Mouse (Mus musculus): Measurements from ENCODE around the gene Crtap. TPM values are rescaled to one million over a fixed set of nuclear protein-coding genes. Genes with fewer than 3 reads are reported as not detected.
"Not testable (repeated sequence)": the region's sequence is repeated elsewhere in the genome, so short reads cannot be mapped to it uniquely, and the experiment has no call there.

The Crtap gene
- polyA plus RNA-seq, 1 experiment: 0.11 TPM

DNA sequence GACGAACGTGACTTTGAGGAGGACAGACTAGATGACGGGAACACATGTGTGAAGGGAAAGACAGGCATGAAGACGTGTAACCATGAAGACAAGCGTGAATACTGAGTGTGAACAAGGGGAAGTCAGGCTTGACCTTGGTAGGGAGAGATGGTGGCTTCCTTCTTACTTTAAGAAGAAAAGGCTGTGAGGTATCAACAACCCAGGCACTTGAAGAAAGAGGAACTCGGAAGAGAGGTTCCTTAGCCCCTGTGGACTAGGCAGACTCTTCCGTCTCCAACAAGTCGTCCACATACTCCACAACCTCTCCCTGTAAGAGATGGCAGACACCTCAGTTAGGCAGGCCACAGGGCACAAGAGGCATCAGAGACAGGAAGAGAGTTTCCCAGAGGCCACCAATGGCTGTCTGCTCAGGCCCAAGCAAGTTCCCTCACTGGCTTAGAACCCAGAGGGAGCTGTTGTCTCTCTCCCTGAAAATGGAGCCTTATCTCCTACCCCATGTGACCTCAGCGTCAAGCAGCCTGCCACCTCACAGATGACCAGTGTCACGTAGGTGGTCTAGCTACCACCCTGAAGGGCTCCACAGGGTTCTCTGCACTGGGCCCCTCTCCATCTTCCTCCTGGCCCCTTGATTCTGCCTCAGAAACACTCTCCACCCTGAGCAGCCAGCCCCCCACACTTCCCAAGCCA lies 15.1 kb downstream of the Crtap start:
- peaks cover 8% of the 10 kb centered on the region for H3K36me3 ChIP-seq (ENCODE audit: control insufficient read depth)
- H3K9me3 ChIP-seq (ENCODE audit: control insufficient read depth, low read length): no peaks in the 10 kb centered on the region
- TF ChIP-seq TAL1 (IDR thresholded peaks at IDR 0.05; ENCODE audit: low read length): no peak

GRCm38 (mm10) chr9:114371717-114372116 lies 18.8 kb downstream of the Crtap start:
- H3K4me1 ChIP-seq (ENCODE audit: control insufficient read depth); H3K36me3 ChIP-seq (ENCODE audit: control insufficient read depth); H3K9me3 ChIP-seq (ENCODE audit: control insufficient read depth, low read length); H3K4me3 ChIP-seq (replicated peaks): not testable (repeated sequence)
- H3K27me3 ChIP-seq (ENCODE audit: control insufficient read depth): peaks cover 12% of the 10 kb centered on the region

More for the DNA sequence above, 15.1 kb downstream of the Crtap start:
- Histone ChIP-seq H3K4me1 (ENCODE audit: control insufficient read depth) (no peaks in the 10 kb centered on the region), H3K27me3 (ENCODE audit: control insufficient read depth) (no peaks in the 10 kb centered on the region), H3K4me3 (replicated peaks) (no peak overlapping the region)

- H3K4me3 ChIP-seq (replicated peaks); H3K4me1 ChIP-seq (ENCODE audit: control insufficient read depth); H3K36me3 ChIP-seq (ENCODE audit: control insufficient read depth); H3K9me3 ChIP-seq (ENCODE audit: control insufficient read depth, low read length): not testable (repeated sequence)
- peaks cover 12% of the 10 kb centered on the region for H3K27me3 ChIP-seq (ENCODE audit: control insufficient read depth)
Measured at GRCm38 (mm10) chr9:114369389-114369788, 21.1 kb downstream of the Crtap start.

DNA sequence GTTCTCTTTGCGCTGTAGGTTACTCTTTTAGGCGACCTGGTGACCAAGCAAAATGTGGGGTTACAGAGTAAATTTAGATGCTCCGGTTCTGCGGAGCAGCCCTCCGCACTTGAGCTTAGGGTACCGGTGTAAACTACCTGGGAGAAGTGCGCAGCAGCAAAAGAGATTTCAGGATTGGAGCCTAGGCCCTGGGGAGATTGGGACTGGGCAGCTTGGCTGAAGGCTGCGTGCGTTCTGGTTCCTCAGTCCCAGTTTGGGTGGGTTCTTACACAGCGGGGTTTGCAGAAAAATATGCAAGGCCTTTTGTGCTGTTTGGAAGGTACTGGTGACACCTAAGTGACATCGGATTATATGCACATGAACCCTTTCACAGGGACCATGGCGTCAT lies 22.0 kb downstream of the Crtap start:
- TF ChIP-seq TAL1 (IDR thresholded peaks at IDR 0.05; ENCODE audit: low read length) (no peak), GATA1 (IDR thresholded peaks at IDR 0.05; ENCODE audit: low read length) (no peak)
- Histone ChIP-seq H3K9me3 (ENCODE audit: control insufficient read depth, low read length) (no peaks in the 10 kb centered on the region), H3K4me1 (ENCODE audit: control insufficient read depth) (peaks cover 9% of the 10 kb centered on the region; the same call in 1 of the 2 replicates), H3K36me3 (ENCODE audit: control insufficient read depth) (no peaks in the 10 kb centered on the region), H3K4me3 (replicated peaks) (peak overlapping the region; percentile 51), H3K27me3 (ENCODE audit: control insufficient read depth) (peaks cover 12% of the 10 kb centered on the region)

GRCm38 (mm10) chr9:114367783-114368470 lies 22.5 kb downstream of the Crtap start:
- Histone ChIP-seq H3K27me3 (ENCODE audit: control insufficient read depth) (peaks cover 12% of the 10 kb centered on the region), H3K4me1 (ENCODE audit: control insufficient read depth) (peaks cover 9% of the 10 kb centered on the region; the same call in 1 of the 2 replicates), H3K36me3 (ENCODE audit: control insufficient read depth) (no peaks in the 10 kb centered on the region), H3K4me3 (replicated peaks) (peak overlapping the region; percentile 51), H3K9me3 (ENCODE audit: control insufficient read depth, low read length) (no peaks in the 10 kb centered on the region)
- TF ChIP-seq TAL1 (IDR thresholded peaks at IDR 0.05; ENCODE audit: low read length) (no peak), GATA1 (IDR thresholded peaks at IDR 0.05; ENCODE audit: low read length) (no peak)

DNA sequence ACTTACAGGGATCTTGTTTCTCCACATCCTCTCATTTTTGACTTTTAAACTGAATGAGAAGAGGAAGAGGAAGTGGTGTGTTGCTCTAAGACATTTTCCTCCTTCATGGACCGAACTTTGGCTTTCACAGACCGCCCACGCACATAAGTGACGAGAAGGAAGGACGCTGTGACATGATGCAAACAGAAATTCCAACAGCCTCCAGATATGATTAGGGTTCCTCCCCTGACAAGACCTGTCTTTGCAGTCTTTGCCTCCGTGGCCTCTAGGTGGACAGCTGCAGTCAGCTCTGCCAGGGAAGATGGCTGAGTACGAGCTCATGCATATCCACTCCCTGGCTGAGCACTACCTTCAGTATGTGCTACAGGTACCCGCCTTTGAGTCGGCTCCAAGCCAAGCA lies 60.6 kb downstream of the Crtap start, which contains the start of gene Bcl2a1c:
Gene Bcl2a1c (plus strand): TSS at position 281 of the 400 bp plus-strand sequence.
- not testable (repeated sequence) for H3K27me3 ChIP-seq (ENCODE audit: control insufficient read depth); H3K9me3 ChIP-seq (ENCODE audit: control insufficient read depth, low read length); H3K4me1 ChIP-seq (ENCODE audit: control insufficient read depth); H3K4me3 ChIP-seq (replicated peaks); H3K36me3 ChIP-seq (ENCODE audit: control insufficient read depth)

GRCm38 (mm10) chr9:114328332-114328731 lies 62.1 kb downstream of the Crtap start:
- H3K4me3 ChIP-seq (replicated peaks); H3K36me3 ChIP-seq (ENCODE audit: control insufficient read depth): not testable (repeated sequence)

GRCm38 (mm10) chr9:114326011-114326748 lies 64.3 kb downstream of the Crtap start:
- Histone ChIP-seq H3K4me1 (ENCODE audit: control insufficient read depth) (no peaks in the 10 kb centered on the region), H3K27me3 (ENCODE audit: control insufficient read depth) (no peaks in the 10 kb centered on the region), H3K4me3 (replicated peaks) (no peak overlapping the region), H3K36me3 (ENCODE audit: control insufficient read depth) (no peaks in the 10 kb centered on the region), H3K9me3 (ENCODE audit: control insufficient read depth, low read length) (no peaks in the 10 kb centered on the region)
- TF ChIP-seq TAL1 (IDR thresholded peaks at IDR 0.05; ENCODE audit: low read length): no peak
- no peak for TF ChIP-seq GATA1 (IDR thresholded peaks at IDR 0.05; ENCODE audit: low read length)

More at GRCm38 (mm10) chr9:114328332-114328731, 62.1 kb downstream of the Crtap start:
- not testable (repeated sequence) for H3K9me3 ChIP-seq (ENCODE audit: control insufficient read depth, low read length); H3K4me1 ChIP-seq (ENCODE audit: control insufficient read depth); H3K27me3 ChIP-seq (ENCODE audit: control insufficient read depth)

Other genes with a start within 250 kb of the Crtap start
- not detected in 2 replicates for gene Bcl2a1c, start 60.5 kb downstream of the Crtap start, polyA plus RNA-seq (2012)
- 0.10 and 0.13 TPM in 2 replicates for gene Glb1, start 10.4 kb upstream of the Crtap start, polyA plus RNA-seq (2012)
- 0.02 TPM in 1 of 2 replicates, not detected in the other for gene Tmppe, start 10.4 kb upstream of the Crtap start, polyA plus RNA-seq (2012)
- gene Ccr4, start 114.2 kb upstream of the Crtap start, polyA plus RNA-seq (2012): not detected in 2 replicates
- not detected in 2 replicates for gene C130032M10Rik, start 125.0 kb upstream of the Crtap start, polyA plus RNA-seq (2012)
- gene Trim71, start 173.7 kb upstream of the Crtap start, polyA plus RNA-seq (2012): under 0.01 TPM in 1 of 2 replicates, not detected in the other
- 1.6 TPM in 2 replicates for gene Cnot10, start 249.5 kb upstream of the Crtap start, polyA plus RNA-seq (2012)

Measured in erythroblast, embryonic 14.5 days (primary cell).